Mouse (Mus musculus): ENCODE measurements around the gene Hs1bp3.

Gene Hs1bp3

DNA sequence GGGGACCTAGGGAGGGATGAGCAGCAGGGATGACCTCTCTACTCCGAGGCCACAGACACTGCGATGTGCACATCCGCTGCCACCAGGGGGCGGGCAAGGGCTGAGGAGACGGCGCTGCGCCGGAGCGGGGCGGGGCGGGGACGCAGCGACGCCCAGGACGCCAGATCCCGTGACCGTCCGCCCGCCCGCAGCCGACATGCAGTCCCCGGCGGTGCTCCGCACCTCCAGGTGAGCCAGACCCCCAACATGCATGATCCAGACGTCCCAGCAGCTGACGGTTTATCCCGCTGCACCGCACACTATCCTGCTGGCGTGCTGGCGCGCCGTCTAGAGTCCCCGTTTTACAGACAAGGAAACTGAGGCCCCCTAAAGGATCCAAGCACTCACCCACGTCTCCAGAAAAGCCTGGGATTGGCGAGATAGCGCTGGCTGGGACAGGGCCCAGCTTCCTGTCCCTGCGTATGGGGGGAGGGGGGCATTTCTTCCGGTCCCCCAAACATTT lies at the start of gene Hs1bp3:
Gene Hs1bp3, plus strand, starts transcription at position 163 of the 502 bp plus-strand sequence.
- peak; percentile 88 for DNase-seq (ENCODE audit: low spot score)

DNA sequence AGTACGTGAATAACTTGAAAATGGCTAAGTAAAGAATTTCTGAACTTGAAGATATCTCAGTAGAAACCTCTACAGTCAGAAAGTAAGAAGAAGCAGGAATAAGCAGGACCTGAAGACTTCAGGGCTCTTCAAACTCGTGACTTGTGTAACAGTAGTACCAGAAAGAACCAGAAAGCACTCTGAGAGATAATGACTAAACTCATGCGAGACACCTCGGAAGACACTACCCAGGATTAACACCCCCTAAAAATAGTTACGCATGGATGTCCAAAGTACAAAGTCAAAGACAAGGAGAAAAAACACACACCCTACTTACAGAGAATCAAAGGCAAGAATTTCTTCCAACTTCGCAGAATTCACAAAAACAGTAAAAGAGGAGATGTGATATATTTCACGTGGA lies 46.9 kb upstream of the Hs1bp3 start:
- peak; percentile 31 for DNase-seq (ENCODE audit: low spot score)

- DNase-seq (ENCODE audit: low spot score) = no peak
Measured at GRCm38 (mm10) chr12:8269627-8270026, 43.6 kb upstream of the Hs1bp3 start.

DNA sequence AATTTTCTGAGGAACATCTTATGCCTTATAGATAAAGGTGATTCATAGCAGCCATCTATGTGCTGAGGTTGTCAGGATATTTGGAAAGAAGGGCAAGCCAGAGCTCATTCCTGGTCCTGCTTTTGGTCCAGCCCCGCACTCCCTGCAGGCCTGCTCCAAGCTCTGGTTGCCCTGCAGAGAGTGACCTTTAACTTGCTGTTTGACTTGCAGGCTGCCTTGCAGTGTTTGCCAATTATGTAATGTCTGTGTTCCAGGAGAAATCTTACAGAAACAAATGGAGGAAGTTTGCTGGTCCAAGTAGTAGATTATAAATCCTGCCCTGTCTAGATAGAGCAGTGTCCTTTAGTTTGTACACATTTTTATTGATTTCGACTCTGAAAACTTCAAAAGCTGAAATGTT lies 41.8 kb upstream of the Hs1bp3 start:
- DNase-seq (ENCODE audit: low spot score) = peak; percentile 36

DNA sequence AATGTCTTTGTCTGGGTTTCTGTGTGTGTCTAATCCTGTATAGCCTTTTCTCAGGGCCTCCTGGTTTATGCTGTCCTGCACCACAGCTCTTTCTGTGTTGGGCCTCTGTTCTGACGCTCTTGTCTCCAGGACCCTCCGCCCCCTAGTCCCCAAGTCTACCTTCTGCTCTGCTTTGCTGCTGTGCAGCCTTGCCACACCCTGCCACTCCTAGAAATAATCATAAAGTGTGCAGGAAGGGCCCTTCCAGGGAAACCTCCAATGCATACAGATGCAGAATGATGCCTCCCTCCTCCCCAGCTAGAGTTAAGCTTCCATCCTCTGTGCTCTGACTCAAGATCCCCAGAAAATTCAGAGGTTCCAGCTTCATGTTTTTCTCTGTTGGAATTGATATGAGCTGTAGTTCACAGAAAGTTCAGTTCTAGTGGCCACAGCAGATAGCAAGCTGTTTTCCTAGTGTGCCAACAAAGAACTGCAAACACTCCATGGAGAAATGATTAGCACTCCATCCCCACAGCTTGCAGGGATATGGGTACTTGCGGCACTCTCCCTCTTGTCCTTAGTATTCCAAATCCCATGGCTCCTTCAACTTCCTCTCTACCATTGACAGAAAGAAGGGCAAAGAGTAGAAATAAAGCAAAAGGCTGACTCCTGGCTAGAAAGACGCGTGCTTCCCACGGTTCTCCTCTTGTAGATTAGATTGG lies 39.6 kb upstream of the Hs1bp3 start:
- DNase-seq (ENCODE audit: low spot score) = no peak

DNA sequence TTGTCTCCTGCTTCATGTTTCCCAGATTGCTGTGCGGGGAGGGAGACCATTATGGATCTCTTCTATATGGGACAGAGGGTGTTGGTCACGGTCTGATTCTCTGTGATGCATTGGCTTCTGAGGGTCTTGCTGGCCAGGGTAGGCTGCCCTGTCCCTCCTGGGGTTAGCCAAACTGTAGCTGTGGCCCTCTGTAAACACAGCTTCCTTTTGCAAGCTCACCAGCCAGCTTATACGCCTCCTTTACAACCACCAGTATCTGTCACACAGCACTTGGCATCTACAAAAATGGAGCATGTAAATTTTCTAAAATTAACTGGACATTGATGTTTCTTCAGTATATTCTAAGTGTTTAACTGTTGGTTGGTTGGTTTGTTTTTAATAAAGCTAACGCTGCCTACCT lies 37.8 kb upstream of the Hs1bp3 start:
- DNase-seq (ENCODE audit: low spot score) = no peak

- DNase-seq (ENCODE audit: low spot score) = no peak
Measured at GRCm38 (mm10) chr12:8281225-8282017, 31.8 kb upstream of the Hs1bp3 start.

GRCm38 (mm10) chr12:8287970-8288369 lies 25.3 kb upstream of the Hs1bp3 start:
- no peak for DNase-seq (ENCODE audit: low spot score)

DNA sequence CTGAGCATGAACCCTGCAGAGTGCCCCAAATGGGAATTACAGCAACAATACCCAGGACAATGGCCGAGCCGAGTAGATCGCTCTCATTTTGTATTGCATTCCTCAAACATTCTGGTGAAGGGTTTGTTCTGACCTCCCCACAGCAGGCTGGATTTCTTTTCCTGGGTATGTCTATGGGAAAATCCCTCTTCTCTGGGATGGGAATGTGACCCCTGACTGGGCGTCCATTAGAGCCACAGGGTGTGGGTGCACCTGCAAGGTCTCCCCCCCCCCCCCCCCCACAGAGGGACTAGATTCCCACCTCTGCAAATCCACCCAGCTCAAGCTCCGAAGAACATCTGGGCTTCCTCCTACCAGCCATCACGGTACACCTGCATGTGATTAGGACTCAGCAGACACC lies 24.1 kb upstream of the Hs1bp3 start:
- no peak for DNase-seq (ENCODE audit: low spot score)

GRCm38 (mm10) chr12:8289499-8289898 lies 23.7 kb upstream of the Hs1bp3 start:
- DNase-seq (ENCODE audit: low spot score) = no peak

GRCm38 (mm10) chr12:8291157-8291853 lies 21.9 kb upstream of the Hs1bp3 start:
- DNase-seq (ENCODE audit: low spot score) = no peak

- DNase-seq (ENCODE audit: low spot score) = no peak
Measured at GRCm38 (mm10) chr12:8295307-8295913, 17.8 kb upstream of the Hs1bp3 start.

- DNase-seq (ENCODE audit: low spot score) = no peak
Measured at GRCm38 (mm10) chr12:8296154-8296553, 17.1 kb upstream of the Hs1bp3 start.

GRCm38 (mm10) chr12:8297586-8298214 lies 15.5 kb upstream of the Hs1bp3 start:
- DNase-seq (ENCODE audit: low spot score) = no peak

- DNase-seq (ENCODE audit: low spot score) = no peak
Measured at GRCm38 (mm10) chr12:8298361-8299142, 14.7 kb upstream of the Hs1bp3 start.

GRCm38 (mm10) chr12:8299143-8300110 lies 13.8 kb upstream of the Hs1bp3 start:
- no peak for DNase-seq (ENCODE audit: low spot score)

DNA sequence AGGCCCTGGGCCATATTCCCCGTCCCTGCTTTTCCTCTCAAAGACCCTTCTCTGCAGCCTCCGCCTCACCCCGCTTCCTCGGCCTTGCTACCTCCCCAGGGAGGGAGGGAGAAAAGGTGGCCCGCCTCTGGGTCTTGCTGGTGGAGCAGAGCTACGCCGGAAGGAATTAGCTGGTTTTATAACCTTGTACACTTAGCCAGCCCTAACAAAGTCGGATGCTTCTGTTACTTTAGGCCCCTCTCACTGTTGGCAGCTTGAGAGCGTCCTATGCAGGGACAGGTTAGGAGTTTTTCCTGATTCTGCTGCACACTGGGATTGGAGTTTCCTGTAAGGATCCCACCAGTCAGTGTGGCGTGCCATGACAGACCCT lies 13.1 kb upstream of the Hs1bp3 start:
- DNase-seq (ENCODE audit: low spot score) = no peak

GRCm38 (mm10) chr12:8300521-8300920 lies 12.7 kb upstream of the Hs1bp3 start:
- DNase-seq (ENCODE audit: low spot score) = no peak

DNA sequence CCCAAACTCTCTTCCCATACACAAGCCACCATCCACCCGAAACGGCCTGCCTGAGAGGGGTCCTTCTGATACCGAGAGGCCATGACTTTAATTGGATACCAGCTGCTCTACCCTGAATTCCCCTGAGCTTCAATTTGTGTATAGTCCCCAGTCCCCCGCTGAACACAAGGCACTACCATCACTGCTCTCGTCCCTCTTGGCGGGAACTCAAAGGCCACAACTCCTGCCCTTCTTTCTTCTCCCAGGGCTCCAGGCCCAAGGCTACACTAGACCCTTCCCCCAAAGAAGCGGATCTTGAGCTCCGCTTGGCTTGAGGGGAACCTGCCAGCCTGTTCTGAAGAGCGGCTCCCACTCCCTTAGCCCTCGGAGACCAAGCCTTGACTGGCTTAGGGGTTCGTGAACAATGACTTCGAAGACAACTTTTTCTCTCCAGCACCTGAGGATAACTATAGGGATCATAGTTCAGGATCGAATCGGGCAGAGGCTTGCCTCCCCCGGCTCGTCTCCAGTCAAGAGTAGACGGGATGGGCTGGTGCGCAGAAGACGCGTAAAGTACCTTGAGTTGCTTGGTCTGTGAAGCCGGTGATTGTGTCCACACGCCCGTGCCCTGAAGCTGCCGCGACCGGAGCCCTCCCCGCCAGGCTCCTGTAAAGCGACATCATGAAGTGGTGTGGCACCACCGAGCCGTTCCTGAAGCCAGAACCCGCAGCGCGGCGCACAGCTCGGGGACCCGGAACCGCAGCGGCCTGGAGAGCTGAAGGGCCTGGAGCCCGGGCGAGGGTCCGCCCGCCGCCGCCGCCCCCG lies 12.0 kb upstream of the Hs1bp3 start:
- DNase-seq (ENCODE audit: low spot score) = no peak

Data from yolk sac, embryonic 10.5 days (tissue).